Mouse (Mus musculus) CH12.LX (cell line): ENCODE measurements at regions not wholly inside any gene's neighbourhood (a gene's known extent, or its start where the extent isn't known, plus 50 kb on each side); places are given as distances from the start of the nearest gene placed in this dataset.

Experiments
- DNase-seq: peaks from one replicate; pipeline ENCODE4 v3.0.0-alpha.2; 2013; ENCODE audit errors: extremely low read depth
- H3K27ac ChIP-seq: 2 replicates; pipeline ENCODE4 v1.5.1; 2012; ENCODE audit warnings: low read depth, mild to moderate bottlenecking, control low read depth, moderate library complexity; ENCODE audit not compliant: insufficient read depth
- H3K27me3 ChIP-seq: replicated peaks from 2 replicates; pipeline ENCODE3; 2012; ENCODE audit warnings: inconsistent platforms
- H3K36me3 ChIP-seq, 2 experiments: replicated peaks in 1 of 2; 2 replicates each; pipeline versions ENCODE3 to v1.6.1; 2012; ENCODE audit warnings: inconsistent platforms in 1 of 2, low read length in 1 of 2, mild to moderate bottlenecking in 1 of 2, mixed read lengths in 1 of 2, moderate library complexity in 1 of 2; ENCODE audit not compliant: control insufficient read depth in 1 of 2, insufficient read depth in 1 of 2
- H3K4me1 ChIP-seq, 2 experiments: 2 replicates each; pipeline ENCODE4 v1.6.1; 2012; ENCODE audit warnings: inconsistent platforms in 1 of 2, moderate library complexity in 1 of 2; ENCODE audit not compliant: insufficient read depth in 2 of 2, control insufficient read depth in 1 of 2
- H3K4me2 ChIP-seq: 2 replicates; pipeline ENCODE4 v1.6.1; 2012; ENCODE audit warnings: low read depth, mild to moderate bottlenecking, control low read depth; ENCODE audit not compliant: poor library complexity, insufficient read depth, severe bottlenecking
- H3K4me3 ChIP-seq, 3 experiments: fragments of 150-350 bp in 1 of 3; sonication (generic) in 1 of 3; replicated peaks in 1 of 3; 2 replicates each; pipeline versions ENCODE3 to v1.5.1; 2011 to 2012; ENCODE audit warnings: low read depth in 2 of 3, low read length in 2 of 3, mild to moderate bottlenecking in 2 of 3, moderate library complexity in 2 of 3, control low read depth in 1 of 3, improper control_type of control experiment in 1 of 3, inconsistent platforms in 1 of 3, mixed read lengths in 1 of 3; ENCODE audit not compliant: poor library complexity in 1 of 3
- H3K79me2 ChIP-seq: replicated peaks from 2 replicates; pipeline ENCODE4 v1.6.1; 2012; ENCODE audit warnings: mild to moderate bottlenecking, moderate library complexity; ENCODE audit not compliant: control insufficient read depth, poor library complexity, insufficient read depth, severe bottlenecking; ENCODE audit errors: extremely low read depth
- H3K9ac ChIP-seq: 2 replicates; pipeline ENCODE4 v1.6.1; 2012; ENCODE audit warnings: low read depth, mild to moderate bottlenecking, control low read depth, moderate library complexity; ENCODE audit not compliant: insufficient read depth
- H3K9me3 ChIP-seq: replicated peaks from 2 replicates; pipeline ENCODE3; 2012; ENCODE audit warnings: low read length, inconsistent platforms, mixed read lengths
- CHD2 ChIP-seq: IDR thresholded peaks from 2 replicates; pipeline ENCODE4 v1.6.1; 2011; ENCODE audit warnings: low read length, improper control_type of control experiment
- EP300 ChIP-seq: IDR thresholded peaks from 2 replicates; pipeline ENCODE4 v1.6.1; 2011; ENCODE audit warnings: low read length, improper control_type of control experiment
- ETS1 ChIP-seq: conservative IDR thresholded peaks from 2 replicates; pipeline ENCODE4 v1.6.1; 2012; ENCODE audit warnings: low read depth, mild to moderate bottlenecking, inconsistent platforms, low read length, improper control_type of control experiment, moderate library complexity
- HCFC1 ChIP-seq: IDR thresholded peaks from 2 replicates; pipeline ENCODE4 v1.6.1; 2012; ENCODE audit warnings: low read depth, mild to moderate bottlenecking, inconsistent platforms, low read length, improper control_type of control experiment
- IRF4 ChIP-seq: IDR thresholded peaks from 2 replicates; pipeline ENCODE4 v1.6.1; 2014; ENCODE audit warnings: low read depth, mild to moderate bottlenecking, inconsistent platforms, low read length, improper control_type of control experiment
- JUN ChIP-seq: IDR thresholded peaks from 2 replicates; pipeline ENCODE4 v1.6.1; 2011; ENCODE audit warnings: low read depth, mild to moderate bottlenecking, low read length, improper control_type of control experiment, moderate library complexity; ENCODE audit not compliant: insufficient read depth
- JUND ChIP-seq: conservative IDR thresholded peaks from 2 replicates; pipeline ENCODE4 v1.6.1; 2011; ENCODE audit warnings: low read depth, low read length, improper control_type of control experiment
- MEF2A ChIP-seq: IDR thresholded peaks from 2 replicates; pipeline ENCODE4 v1.6.1; 2014; ENCODE audit warnings: low read depth, mild to moderate bottlenecking, inconsistent platforms, low read length, improper control_type of control experiment, borderline replicate concordance
- MXI1 ChIP-seq: IDR thresholded peaks from 2 replicates; pipeline ENCODE4 v1.6.1; 2011; ENCODE audit warnings: mild to moderate bottlenecking, low read depth, low read length, improper control_type of control experiment
- PAX5 ChIP-seq: IDR thresholded peaks from 2 replicates; pipeline ENCODE4 v1.6.1; 2012; ENCODE audit warnings: low read length, inconsistent platforms, mixed read lengths
- POLR2AphosphoS2 ChIP-seq: IDR thresholded peaks from 2 replicates; pipeline ENCODE4 v1.6.1; 2011; ENCODE audit warnings: low read depth, low read length, improper control_type of control experiment
- RAD21 ChIP-seq: IDR thresholded peaks from 2 replicates; pipeline ENCODE4 v1.6.1; 2011; ENCODE audit warnings: low read depth, mild to moderate bottlenecking, low read length, improper control_type of control experiment, moderate library complexity
- SIN3A ChIP-seq: IDR thresholded peaks from 2 replicates; pipeline ENCODE4 v1.6.1; 2012; ENCODE audit warnings: low read length, improper control_type of control experiment, inconsistent platforms
- UBTF ChIP-seq: IDR thresholded peaks from 2 replicates; pipeline ENCODE4 v1.6.1; 2012; ENCODE audit warnings: low read depth, mild to moderate bottlenecking, inconsistent platforms, low read length, improper control_type of control experiment, moderate library complexity
- USF2 ChIP-seq: conservative IDR thresholded peaks from 2 replicates; pipeline ENCODE4 v1.6.1; 2011; ENCODE audit warnings: low read depth, low read length, improper control_type of control experiment
- ZKSCAN1 ChIP-seq: IDR thresholded peaks from 2 replicates; pipeline ENCODE4 v1.6.1; 2012; ENCODE audit warnings: low read depth, inconsistent platforms, low read length, improper control_type of control experiment, borderline replicate concordance
- ZMIZ1 ChIP-seq: IDR thresholded peaks from 2 replicates; pipeline ENCODE4 v1.6.1; 2012; ENCODE audit warnings: low read depth, mild to moderate bottlenecking, inconsistent platforms, low read length, improper control_type of control experiment
- ZNF384 ChIP-seq: IDR thresholded peaks from 2 replicates; pipeline ENCODE4 v1.6.1; 2012; ENCODE audit warnings: low read depth, low read length, improper control_type of control experiment, inconsistent platforms
- dilution Hi-C: fragments of 300-500 bp; cut with MboI; formaldehyde crosslinking; loops from 2 replicates; pipeline ENCODE4 v1.14.3; 2020; ENCODE audit warnings: low sequenced_read_pairs; ENCODE audit not compliant: extremely low pct_unique_long_range_greater_than_20kb, extremely low pct_ligation_motif_present
- in situ Hi-C: fragments of 300-500 bp; cut with MboI; formaldehyde crosslinking; loops from 3 replicates; pipeline ENCODE4 v1.14.3; 2019; ENCODE audit warnings: low sequenced_read_pairs, low pct_ligation_motif_present, low pct_unique_long_range_greater_than_20kb, mixed read lengths

GRCm38 (mm10) chr5:75401734-75402133, 173.0 kb upstream of the Kit start:
- H3K36me3 ChIP-seq, result no peaks in the 10 kb centered on the region
- dilution Hi-C loops, result no loop called here

GRCm38 (mm10) chr5:75402631-75403030, 172.1 kb upstream of the Kit start:
- Histone ChIP-seq H3K4me1 (no peaks in the 10 kb centered on the region), H3K79me2 (no peaks in the 10 kb centered on the region), H3K36me3 (no peaks in the 10 kb centered on the region), H3K27ac (no peak overlapping the region), H3K9me3 (no peaks in the 10 kb centered on the region), H3K4me3 (no peak overlapping the region), H3K9ac (no peak overlapping the region), H3K4me2 (no peak overlapping the region), H3K27me3 (no peaks in the 10 kb centered on the region)
- in situ Hi-C loops, result no loop called here
- dilution Hi-C loops, result no loop called here
- DNase-seq, result no peak
- no peak for TF ChIP-seq PAX5
- no peak for TF ChIP-seq ZKSCAN1
- TF ChIP-seq MEF2A, result no peak

More at GRCm38 (mm10) chr5:75401734-75402133, 173.0 kb upstream of the Kit start:
- Histone ChIP-seq H3K27me3 (no peaks in the 10 kb centered on the region), H3K79me2 (no peaks in the 10 kb centered on the region), H3K9ac (no peak overlapping the region), H3K4me1 (no peaks in the 10 kb centered on the region), H3K4me2 (no peak overlapping the region), H3K9me3 (no peaks in the 10 kb centered on the region), H3K4me3 (no peak overlapping the region), H3K27ac (no peak overlapping the region)
- in situ Hi-C loops, result no loop called here
- TF ChIP-seq JUND (no peak), ZMIZ1 (no peak), HCFC1 (no peak), ZNF384 (no peak), ZKSCAN1 (no peak), RAD21 (no peak), MXI1 (no peak), ETS1 (no peak), USF2 (no peak), JUN (no peak), SIN3A (no peak), EP300 (no peak), CHD2 (no peak), UBTF (no peak), POLR2AphosphoS2 (no peak), IRF4 (no peak)
- no peak for DNase-seq
